Mouse (Mus musculus) 3T3-L1 (cell line): ENCODE data around the gene Alg5.

Source experiments
- DNase-seq: peaks from one replicate; pipeline ENCODE4 v3.0.0-alpha.2; 2015; ENCODE audit warnings: low read depth, low spot score

The Alg5 gene

GRCm38 (mm10) chr3:54736101-54736927 lies 975 bp downstream of the Alg5 start:
- peak; percentile 71 for DNase-seq

GRCm38 (mm10) chr3:54737317-54737716 lies 2.0 kb downstream of the Alg5 start:
- no peak for DNase-seq

- no peak for DNase-seq
Observed at GRCm38 (mm10) chr3:54741965-54742364, 6.6 kb downstream of the Alg5 start.

- peak; percentile 63 for DNase-seq
Observed at GRCm38 (mm10) chr3:54745799-54746198, 10.5 kb downstream of the Alg5 start.

- peak; percentile 48 for DNase-seq
Observed at GRCm38 (mm10) chr3:54753411-54753810, 18.1 kb downstream of the Alg5 start.

GRCm38 (mm10) chr3:54755145-54756041 lies 20.1 kb downstream of the Alg5 start, which contains the start of gene Smad9:
Smad9 (plus strand) TSS chr3:54755582.
- DNase-seq, result peak; percentile 54

GRCm38 (mm10) chr3:54756058-54756457 lies 20.7 kb downstream of the Alg5 start:
- DNase-seq, result peak; percentile 41

GRCm38 (mm10) chr3:54757446-54757845 lies 22.1 kb downstream of the Alg5 start:
- no peak for DNase-seq

GRCm38 (mm10) chr3:54759211-54759610 lies 23.9 kb downstream of the Alg5 start:
- DNase-seq, result no peak

GRCm38 (mm10) chr3:54760321-54761115 lies 25.2 kb downstream of the Alg5 start:
- no peak for DNase-seq

- DNase-seq, result no peak
Observed at GRCm38 (mm10) chr3:54761258-54761657, 25.9 kb downstream of the Alg5 start.

- DNase-seq, result no peak
Observed at GRCm38 (mm10) chr3:54764418-54764817, 29.1 kb downstream of the Alg5 start.

GRCm38 (mm10) chr3:54765521-54765920 lies 30.2 kb downstream of the Alg5 start:
- DNase-seq, result peak; percentile 29

- no peak for DNase-seq
Observed at GRCm38 (mm10) chr3:54766034-54766433, 30.7 kb downstream of the Alg5 start.

GRCm38 (mm10) chr3:54766811-54767210 lies 31.5 kb downstream of the Alg5 start:
- DNase-seq, result no peak

GRCm38 (mm10) chr3:54768592-54768991 lies 33.3 kb downstream of the Alg5 start:
- DNase-seq, result no peak

- no peak for DNase-seq
Observed at GRCm38 (mm10) chr3:54769349-54770275, 34.3 kb downstream of the Alg5 start.

GRCm38 (mm10) chr3:54773613-54774012 lies 38.3 kb downstream of the Alg5 start:
- DNase-seq, result peak; percentile 7

- DNase-seq, result no peak
Observed at GRCm38 (mm10) chr3:54775989-54776631, 40.8 kb downstream of the Alg5 start.

GRCm38 (mm10) chr3:54790601-54791000 lies 55.3 kb downstream of the Alg5 start:
- no peak for DNase-seq
